Mouse (Mus musculus): ENCODE data around the gene Ankra2. TPM values are rescaled to one million over a fixed set of nuclear protein-coding genes. Genes with fewer than 3 reads are reported as not detected.

Ankra2 gene
- polyA plus RNA-seq, 1 experiment from 2014 or later: 29.7 TPM

DNA sequence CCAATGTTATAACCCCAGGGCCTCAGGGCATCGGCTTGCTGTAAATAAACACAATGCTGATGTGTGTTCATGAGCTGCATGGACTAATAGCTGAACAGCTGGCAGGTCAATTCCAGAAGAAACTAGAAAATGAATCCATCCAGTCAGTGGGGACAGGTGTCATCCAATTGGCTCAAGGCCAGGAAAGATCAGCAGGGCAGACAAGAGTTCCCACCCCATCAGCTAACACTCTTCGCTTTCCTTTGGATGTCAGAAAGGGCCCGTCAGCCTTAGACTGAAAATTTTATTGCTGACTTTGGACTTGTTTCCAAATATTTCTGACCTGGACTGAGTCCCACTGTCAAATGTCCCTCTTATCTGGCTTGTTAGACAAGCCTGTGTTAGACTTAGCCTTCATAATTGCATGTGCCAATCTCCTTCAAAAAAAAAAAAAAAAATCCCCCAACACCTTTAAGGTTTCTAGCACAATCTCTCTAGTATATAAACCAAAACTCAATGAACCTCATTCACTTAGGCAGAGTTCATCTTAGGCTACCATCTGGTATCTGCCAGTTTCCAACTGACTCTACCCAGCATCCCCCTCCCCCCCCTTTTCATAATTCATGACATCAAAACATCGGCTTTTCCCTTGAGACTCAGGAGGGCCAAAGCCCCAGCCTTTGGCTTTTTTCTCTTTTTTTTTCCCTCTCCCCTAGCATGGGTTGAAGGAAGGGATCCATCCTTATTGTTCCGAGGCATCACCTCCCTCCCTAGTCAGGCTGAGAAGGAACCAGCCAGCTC is 18.1 kb upstream of the Ankra2 start:
- Histone ChIP-seq H3K27ac (replicated peaks; ENCODE audit: low read depth, low read length) (no peak overlapping the region), H3K9ac (replicated peaks; ENCODE audit: low read length) (no peak overlapping the region), H3K36me3 (replicated peaks; ENCODE audit: control insufficient read depth, insufficient read depth, low read depth, low read length) (no peaks in the 10 kb centered on the region), H3K4me1 (ENCODE audit: control insufficient read depth, insufficient read depth, low read length) (no peaks in the 10 kb centered on the region), H3K27me3 (ENCODE audit: control insufficient read depth, insufficient read depth, low read length) (no peaks in the 10 kb centered on the region), H3K4me3 (ENCODE audit: low read depth, low read length) (no peak overlapping the region), H3K9me3 (replicated peaks; ENCODE audit: control insufficient read depth, low read length) (no peaks in the 10 kb centered on the region), H3K4me2 (ENCODE audit: low read depth, low read length) (no peak overlapping the region)
- no peak for ATAC-seq (replicated peaks; ENCODE audit: insufficient number of reproducible peaks, low FRiP score, low TSS enrichment, low read depth)
- DNase-seq (ENCODE audit: low spot score): no peak
- 76% methylated on average over 5 of the region's 5 CpGs for WGBS

- Histone ChIP-seq H3K4me3 (ENCODE audit: low read depth, low read length) (no peak overlapping the region), H3K4me2 (ENCODE audit: low read depth, low read length) (no peak overlapping the region), H3K36me3 (replicated peaks; ENCODE audit: control insufficient read depth, insufficient read depth, low read depth, low read length) (no peaks in the 10 kb centered on the region), H3K9ac (replicated peaks; ENCODE audit: low read length) (no peak overlapping the region), H3K27me3 (ENCODE audit: control insufficient read depth, insufficient read depth, low read length) (no peaks in the 10 kb centered on the region), H3K9me3 (replicated peaks; ENCODE audit: control insufficient read depth, low read length) (no peaks in the 10 kb centered on the region), H3K4me1 (ENCODE audit: control insufficient read depth, insufficient read depth, low read length) (no peaks in the 10 kb centered on the region), H3K27ac (replicated peaks; ENCODE audit: low read depth, low read length) (no peak overlapping the region)
- DNase-seq (ENCODE audit: low spot score) (no peak), ATAC-seq (replicated peaks; ENCODE audit: insufficient number of reproducible peaks, low FRiP score, low TSS enrichment, low read depth) (no peak)
- 76% methylated on average over 7 of the region's 7 CpGs for WGBS
Observed at GRCm38 (mm10) chr13:98245386-98245785, 17.5 kb upstream of the Ankra2 start.

GRCm38 (mm10) chr13:98249594-98249993 is 13.3 kb upstream of the Ankra2 start:
- Histone ChIP-seq H3K4me3 (ENCODE audit: low read depth, low read length) (no peak overlapping the region), H3K27me3 (ENCODE audit: control insufficient read depth, insufficient read depth, low read length) (no peaks in the 10 kb centered on the region), H3K36me3 (replicated peaks; ENCODE audit: control insufficient read depth, insufficient read depth, low read depth, low read length) (peaks cover 6% of the 10 kb centered on the region; the same call in 1 of the 2 replicates), H3K4me1 (ENCODE audit: control insufficient read depth, insufficient read depth, low read length) (no peaks in the 10 kb centered on the region), H3K4me2 (ENCODE audit: low read depth, low read length) (no peak overlapping the region), H3K9ac (replicated peaks; ENCODE audit: low read length) (no peak overlapping the region), H3K27ac (replicated peaks; ENCODE audit: low read depth, low read length) (no peak overlapping the region), H3K9me3 (replicated peaks; ENCODE audit: control insufficient read depth, low read length) (no peaks in the 10 kb centered on the region)
- DNase-seq (ENCODE audit: low spot score) (no peak), ATAC-seq (replicated peaks; ENCODE audit: insufficient number of reproducible peaks, low FRiP score, low TSS enrichment, low read depth) (no peak)
- 90% methylated on average over 10 of the region's 10 CpGs for WGBS

DNA sequence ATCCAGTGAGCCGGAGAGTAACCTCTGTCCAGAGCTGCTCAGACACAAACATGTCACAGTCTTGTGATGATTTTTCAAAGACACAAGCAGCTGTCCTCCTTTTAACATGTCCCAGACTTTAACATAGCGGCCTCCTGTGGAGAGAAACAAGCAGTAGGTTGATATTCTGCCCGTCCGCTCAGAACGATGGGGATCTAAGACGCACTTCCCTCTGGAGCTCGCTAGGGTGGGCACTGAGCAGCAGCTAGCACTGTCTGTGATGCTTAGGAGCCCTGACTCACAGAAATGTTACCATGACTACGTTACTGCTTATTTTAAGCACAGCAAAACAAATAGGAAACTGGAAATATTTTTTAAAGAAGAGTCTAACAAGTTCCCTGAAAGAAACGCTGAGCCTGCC is 8.0 kb upstream of the Ankra2 start:
- peak; percentile 8 for DNase-seq (ENCODE audit: low spot score)
- H3K4me1 ChIP-seq (ENCODE audit: control insufficient read depth, insufficient read depth, low read length): no peaks in the 10 kb centered on the region
- H3K9ac ChIP-seq (replicated peaks; ENCODE audit: low read length): no peak overlapping the region
- ATAC-seq (replicated peaks; ENCODE audit: insufficient number of reproducible peaks, low FRiP score, low TSS enrichment, low read depth): no peak
- H3K36me3 ChIP-seq (replicated peaks; ENCODE audit: control insufficient read depth, insufficient read depth, low read depth, low read length): peaks cover 10% of the 10 kb centered on the region
- no peak overlapping the region for H3K4me3 ChIP-seq (ENCODE audit: low read depth, low read length)
- H3K27ac ChIP-seq (replicated peaks; ENCODE audit: low read depth, low read length): no peak overlapping the region
- H3K27me3 ChIP-seq (ENCODE audit: control insufficient read depth, insufficient read depth, low read length): no peaks in the 10 kb centered on the region
- WGBS: 75% methylated on average over 9 of the region's 9 CpGs
- no peak overlapping the region for H3K4me2 ChIP-seq (ENCODE audit: low read depth, low read length)
- H3K9me3 ChIP-seq (replicated peaks; ENCODE audit: control insufficient read depth, low read length): no peaks in the 10 kb centered on the region

DNA sequence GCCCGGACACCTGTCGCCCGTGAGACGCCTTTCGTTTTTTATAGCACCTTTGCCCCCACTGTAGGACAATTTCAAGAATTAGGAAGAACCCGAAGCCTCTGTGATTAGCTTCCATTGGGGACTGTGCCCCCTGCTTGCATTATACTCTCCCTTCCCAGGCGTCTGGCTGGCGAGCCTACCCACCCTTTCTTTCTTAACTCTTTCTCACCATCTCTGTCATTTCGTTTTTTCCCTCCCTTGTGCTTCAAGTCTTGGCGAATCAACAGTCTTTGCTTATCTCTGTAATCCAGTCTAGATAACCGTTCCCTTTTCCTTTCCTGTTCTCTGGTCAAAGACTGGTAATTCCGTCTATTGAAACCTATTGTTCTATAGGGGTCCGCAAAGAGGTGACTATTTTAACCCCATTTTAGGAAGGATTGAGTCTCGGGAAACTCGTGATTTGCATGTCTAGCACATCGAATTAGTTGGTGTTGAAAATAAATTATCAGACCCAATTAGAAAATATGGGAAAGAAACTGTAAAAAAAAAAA is 649 bp downstream of the Ankra2 start:
- Histone ChIP-seq H3K4me3 (ENCODE audit: low read depth, low read length) (peak overlapping the region; percentile 78), H3K4me2 (ENCODE audit: low read depth, low read length) (peak overlapping the region; percentile 62), H3K9ac (replicated peaks; ENCODE audit: low read length) (peak overlapping the region; percentile 79), H3K4me1 (ENCODE audit: control insufficient read depth, insufficient read depth, low read length) (no peaks in the 10 kb centered on the region), H3K27me3 (ENCODE audit: control insufficient read depth, insufficient read depth, low read length) (no peaks in the 10 kb centered on the region), H3K27ac (replicated peaks; ENCODE audit: low read depth, low read length) (peak overlapping the region; percentile 56), H3K9me3 (replicated peaks; ENCODE audit: control insufficient read depth, low read length) (no peaks in the 10 kb centered on the region), H3K36me3 (replicated peaks; ENCODE audit: control insufficient read depth, insufficient read depth, low read depth, low read length) (no peaks in the 10 kb centered on the region; the same call in 1 of the 2 replicates)
- ATAC-seq (replicated peaks; ENCODE audit: insufficient number of reproducible peaks, low FRiP score, low TSS enrichment, low read depth) (no peak), DNase-seq (ENCODE audit: low spot score) (peak; percentile 40)
- WGBS: 2% methylated on average over 16 of the region's 16 CpGs

GRCm38 (mm10) chr13:98264111-98264510 is 1.2 kb downstream of the Ankra2 start:
- 36% methylated on average over 5 of the region's 5 CpGs for WGBS
- Histone ChIP-seq H3K27me3 (ENCODE audit: control insufficient read depth, insufficient read depth, low read length) (no peaks in the 10 kb centered on the region), H3K9ac (replicated peaks; ENCODE audit: low read length) (peak overlapping the region; percentile 79), H3K27ac (replicated peaks; ENCODE audit: low read depth, low read length) (no peak overlapping the region), H3K4me1 (ENCODE audit: control insufficient read depth, insufficient read depth, low read length) (no peaks in the 10 kb centered on the region), H3K36me3 (replicated peaks; ENCODE audit: control insufficient read depth, insufficient read depth, low read depth, low read length) (no peaks in the 10 kb centered on the region; the same call in 1 of the 2 replicates), H3K4me2 (ENCODE audit: low read depth, low read length) (peak overlapping the region; percentile 62), H3K4me3 (ENCODE audit: low read depth, low read length) (peak overlapping the region; percentile 78), H3K9me3 (replicated peaks; ENCODE audit: control insufficient read depth, low read length) (no peaks in the 10 kb centered on the region)
- DNase-seq (ENCODE audit: low spot score): peak; percentile 23
- ATAC-seq (replicated peaks; ENCODE audit: insufficient number of reproducible peaks, low FRiP score, low TSS enrichment, low read depth): no peak

DNA sequence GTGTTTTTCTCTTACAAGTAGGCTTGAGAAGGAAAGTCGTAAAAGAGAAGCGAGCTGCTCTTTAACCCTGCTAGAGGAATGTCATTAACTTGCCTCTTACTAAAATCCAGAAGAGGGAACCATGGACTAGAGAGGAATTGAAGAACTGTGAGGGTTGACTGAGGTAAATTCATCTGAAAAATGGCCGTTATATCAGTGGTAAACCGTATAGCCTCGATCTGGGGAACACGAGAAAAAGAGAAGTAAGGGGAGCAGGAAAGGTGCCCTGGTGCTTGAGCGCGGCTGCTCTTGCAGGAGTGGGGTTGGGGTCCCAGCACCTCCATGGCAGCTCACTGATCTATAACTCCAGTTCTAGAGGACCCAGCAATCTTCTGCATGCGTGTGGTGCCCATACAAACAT is 11.1 kb downstream of the Ankra2 start:
- DNase-seq (ENCODE audit: low spot score): no peak
- ATAC-seq (replicated peaks; ENCODE audit: insufficient number of reproducible peaks, low FRiP score, low TSS enrichment, low read depth): no peak
- Histone ChIP-seq H3K4me1 (ENCODE audit: control insufficient read depth, insufficient read depth, low read length) (no peaks in the 10 kb centered on the region), H3K36me3 (replicated peaks; ENCODE audit: control insufficient read depth, insufficient read depth, low read depth, low read length) (no peaks in the 10 kb centered on the region; the same call in 1 of the 2 replicates), H3K9me3 (replicated peaks; ENCODE audit: control insufficient read depth, low read length) (no peaks in the 10 kb centered on the region), H3K9ac (replicated peaks; ENCODE audit: low read length) (no peak overlapping the region), H3K4me3 (ENCODE audit: low read depth, low read length) (no peak overlapping the region), H3K27ac (replicated peaks; ENCODE audit: low read depth, low read length) (no peak overlapping the region), H3K27me3 (ENCODE audit: control insufficient read depth, insufficient read depth, low read length) (no peaks in the 10 kb centered on the region), H3K4me2 (ENCODE audit: low read depth, low read length) (no peak overlapping the region)
- 92% methylated on average over 9 of the region's 9 CpGs for WGBS

DNA sequence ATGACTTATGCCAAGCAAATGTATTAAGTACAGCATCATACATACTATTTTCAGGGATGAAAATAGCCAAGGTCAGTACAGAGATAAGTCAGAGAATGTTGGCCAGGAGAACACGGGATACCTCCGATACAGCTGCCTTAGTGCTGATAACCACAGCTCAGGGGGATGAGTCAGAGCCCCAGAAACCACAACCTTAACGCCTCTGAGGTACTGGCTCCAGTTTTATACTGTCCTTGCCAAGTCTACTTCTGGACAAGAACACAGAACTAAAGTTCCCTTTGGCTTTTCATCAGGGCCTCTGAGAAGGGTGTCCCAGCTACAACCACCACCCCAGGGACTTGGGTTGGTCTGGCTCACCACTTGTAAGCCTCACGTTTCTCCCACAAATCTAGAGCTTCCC is 12.8 kb downstream of the Ankra2 start:
- Histone ChIP-seq H3K9me3 (replicated peaks; ENCODE audit: control insufficient read depth, low read length) (no peaks in the 10 kb centered on the region), H3K4me2 (ENCODE audit: low read depth, low read length) (no peak overlapping the region), H3K4me3 (ENCODE audit: low read depth, low read length) (no peak overlapping the region), H3K4me1 (ENCODE audit: control insufficient read depth, insufficient read depth, low read length) (no peaks in the 10 kb centered on the region), H3K27me3 (ENCODE audit: control insufficient read depth, insufficient read depth, low read length) (no peaks in the 10 kb centered on the region), H3K9ac (replicated peaks; ENCODE audit: low read length) (no peak overlapping the region), H3K36me3 (replicated peaks; ENCODE audit: control insufficient read depth, insufficient read depth, low read depth, low read length) (no peaks in the 10 kb centered on the region; the same call in 1 of the 2 replicates), H3K27ac (replicated peaks; ENCODE audit: low read depth, low read length) (no peak overlapping the region)
- ATAC-seq (replicated peaks; ENCODE audit: insufficient number of reproducible peaks, low FRiP score, low TSS enrichment, low read depth) (no peak), DNase-seq (ENCODE audit: low spot score) (no peak)
- 73% methylated on average over 4 of the region's 4 CpGs for WGBS

Measured in embryonic facial prominence, embryonic 11.5 days (tissue).